Mouse (Mus musculus) stomach, postnatal 0 days (tissue): ENCODE measurements around the gene Usp30. TPM values are rescaled to one million over a fixed set of nuclear protein-coding genes. Genes with fewer than 3 reads are reported as not detected.

Experiments used
- ATAC-seq: fragments of 200-750 bp; cut with Nextera tagmentation; 2 replicates; pipeline ENCODE4 v1.8.0; 2017; ENCODE audit not compliant: low FRiP score, low TSS enrichment
- DNase-seq: peaks from one replicate; pipeline ENCODE4 v3.0.0-alpha.2; 2016; ENCODE audit warnings: low spot score
- H3K27ac ChIP-seq: fragments of 300-500 bp; sonication (generic); replicated peaks from 2 replicates; pipeline ENCODE4 v1.5.1; 2014; ENCODE audit warnings: mild to moderate bottlenecking, control low read depth
- H3K27me3 ChIP-seq: fragments of 300-500 bp; sonication (generic); 2 replicates; pipeline ENCODE4 v1.6.1; 2014; ENCODE audit warnings: low read length; ENCODE audit not compliant: control insufficient read depth, insufficient read depth
- H3K36me3 ChIP-seq: fragments of 300-500 bp; sonication (generic); 2 replicates; pipeline ENCODE4 v1.6.1; 2014; ENCODE audit warnings: low read length, mixed read lengths; ENCODE audit not compliant: control insufficient read depth, insufficient read depth
- H3K4me1 ChIP-seq: fragments of 300-500 bp; sonication (generic); replicated peaks from 2 replicates; pipeline ENCODE4 v1.6.1; 2014; ENCODE audit warnings: antibody characterized with exemption; ENCODE audit not compliant: control insufficient read depth, insufficient read depth
- H3K4me2 ChIP-seq: fragments of 300-500 bp; sonication (generic); replicated peaks from 2 replicates; pipeline ENCODE4 v1.6.1; 2014; ENCODE audit warnings: low read depth, mild to moderate bottlenecking, control low read depth, moderate library complexity
- H3K4me3 ChIP-seq: fragments of 300-500 bp; sonication (generic); 2 replicates; pipeline ENCODE4 v1.5.1; 2014; ENCODE audit warnings: low read depth, low read length, control low read depth
- H3K9ac ChIP-seq: fragments of 300-500 bp; sonication (generic); 2 replicates; pipeline ENCODE4 v1.6.1; 2014; ENCODE audit warnings: mild to moderate bottlenecking, low read length, control low read depth, mixed read lengths
- H3K9me3 ChIP-seq: fragments of 300-500 bp; sonication (generic); 2 replicates; pipeline ENCODE4 v1.6.1; 2016; ENCODE audit warnings: low read length; ENCODE audit not compliant: control insufficient read depth
- CTCF ChIP-seq: IDR thresholded peaks from 2 replicates; pipeline ENCODE4 v1.5.1; 2016; ENCODE audit warnings: antibody characterized with exemption, low read depth, mild to moderate bottlenecking, moderate library complexity
- EP300 ChIP-seq: optimal IDR thresholded peaks from 2 replicates; pipeline ENCODE3; 2016; ENCODE audit warnings: antibody characterized with exemption
- WGBS: fragments of 180-500 bp; shearing (Covaris S2); extraction: QIAGEN DNeasy Blood & Tissue Kit; methylation state at CpG from one replicate; pipeline ENCODE4 v1.1.7; 2014; 5-methylcytosine and 5-hydroxymethylcytosine counted together
- polyA plus RNA-seq: library from polyadenylated mRNA; unstranded; fragments of >200 nt; fragmentation: Nextera tagmentation; extraction: Ambion mirVana; gene quantifications from 2 replicates; pipeline ENCODE4 v1.2.1, GENCODE M21; 2015

The Usp30 gene
- 5.3 and 5.7 TPM in 2 replicates for polyA plus RNA-seq

DNA sequence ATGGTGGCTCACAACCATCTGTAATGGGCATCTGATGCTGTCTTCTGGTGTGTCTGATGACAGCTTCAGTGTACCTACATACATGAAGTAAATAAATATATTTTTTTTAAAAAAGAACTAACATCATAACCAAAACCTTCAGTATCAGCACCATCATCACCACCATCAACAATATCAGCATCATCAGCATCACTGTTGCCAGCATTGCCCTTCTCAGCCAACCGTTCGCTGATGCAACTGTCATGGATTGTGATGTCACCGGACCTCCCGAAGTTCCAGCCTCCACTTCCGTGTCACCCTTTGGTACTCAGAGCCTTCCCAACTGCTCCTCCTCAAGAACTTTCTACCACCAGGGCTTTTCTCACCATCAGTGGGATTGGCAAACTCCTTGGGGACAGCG, at the start of gene Usp30:
Gene Usp30 (plus strand): TSS at position 301 of the 400 bp plus-strand sequence.
- WGBS, result 91% methylated on average over 6 of the region's 6 CpGs
- Histone ChIP-seq H3K9ac (no peak within 1 kb of the TSS), H3K27ac (no peak within 1 kb of the TSS), H3K36me3 (no peaks in the 10 kb centered on the region), H3K9me3 (no peaks in the 10 kb centered on the region), H3K4me3 (no peak within 1 kb of the TSS), H3K4me1 (no peaks in the 10 kb centered on the region), H3K27me3 (no peaks in the 10 kb centered on the region), H3K4me2 (no peak within 1 kb of the TSS)
- TF ChIP-seq CTCF (no peak), EP300 (no peak)
- no peak for ATAC-seq
- no peak for DNase-seq

DNA sequence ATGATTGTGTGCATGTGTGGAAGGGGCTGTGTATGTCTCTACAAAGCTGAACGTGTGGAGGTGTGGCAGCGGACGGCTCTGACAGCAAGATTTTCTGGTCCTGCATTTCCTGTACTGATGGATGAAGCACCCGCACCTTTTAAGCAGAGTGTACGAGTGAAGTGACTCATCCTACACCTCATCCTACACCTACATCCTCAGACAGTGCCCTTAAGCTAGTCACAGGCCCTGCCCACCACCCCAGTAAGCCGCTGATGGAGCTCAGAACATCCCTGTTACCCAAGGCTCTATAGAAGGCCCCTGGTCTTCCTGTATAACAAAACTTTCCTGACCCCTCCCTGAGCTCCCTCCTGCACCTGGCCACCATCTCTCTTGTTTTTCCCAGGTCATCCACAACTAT, 40.9 kb upstream of the Usp30 start:
- Histone ChIP-seq H3K9ac (no peak overlapping the region), H3K27me3 (no peaks in the 10 kb centered on the region), H3K4me3 (no peak overlapping the region), H3K9me3 (no peaks in the 10 kb centered on the region), H3K36me3 (no peaks in the 10 kb centered on the region), H3K4me1 (no peaks in the 10 kb centered on the region), H3K4me2 (no peak overlapping the region), H3K27ac (no peak overlapping the region)
- ATAC-seq (no peak), DNase-seq (no peak)
- 49% methylated on average over 6 of the region's 6 CpGs for WGBS
- TF ChIP-seq EP300, result no peak
- no peak for TF ChIP-seq CTCF

DNA sequence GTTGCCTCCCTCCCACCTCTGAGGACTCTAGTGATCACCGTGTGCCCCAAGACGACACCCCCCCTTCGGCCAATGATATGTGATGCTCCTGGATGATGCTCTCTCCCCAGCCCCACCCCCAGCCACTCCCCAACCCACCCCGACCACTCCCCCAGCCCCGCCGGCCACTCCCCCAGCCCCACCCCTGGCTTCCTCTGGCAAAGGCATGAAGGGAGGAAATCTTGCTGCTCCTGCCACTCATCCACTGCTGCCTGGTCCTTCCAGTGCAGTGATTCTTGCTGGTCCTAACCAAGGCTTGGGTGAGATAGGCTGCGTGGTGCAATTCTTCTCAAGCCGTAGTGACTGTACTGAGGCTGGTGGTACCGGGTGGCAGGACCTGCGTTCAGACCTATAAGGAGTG, 40.4 kb upstream of the Usp30 start:
- TF ChIP-seq EP300 (no peak), CTCF (no peak)
- H3K4me3 ChIP-seq, result no peak overlapping the region
- no peaks in the 10 kb centered on the region for H3K9me3 ChIP-seq
- WGBS, result 10% methylated on average over 10 of the region's 10 CpGs
- no peak for ATAC-seq
- peak; percentile 42 for DNase-seq
- no peaks in the 10 kb centered on the region for H3K27me3 ChIP-seq
- H3K36me3 ChIP-seq, result no peaks in the 10 kb centered on the region
- H3K4me2 ChIP-seq, result no peak overlapping the region
- H3K9ac ChIP-seq, result no peak overlapping the region
- H3K4me1 ChIP-seq, result no peaks in the 10 kb centered on the region
- no peak overlapping the region for H3K27ac ChIP-seq

DNA sequence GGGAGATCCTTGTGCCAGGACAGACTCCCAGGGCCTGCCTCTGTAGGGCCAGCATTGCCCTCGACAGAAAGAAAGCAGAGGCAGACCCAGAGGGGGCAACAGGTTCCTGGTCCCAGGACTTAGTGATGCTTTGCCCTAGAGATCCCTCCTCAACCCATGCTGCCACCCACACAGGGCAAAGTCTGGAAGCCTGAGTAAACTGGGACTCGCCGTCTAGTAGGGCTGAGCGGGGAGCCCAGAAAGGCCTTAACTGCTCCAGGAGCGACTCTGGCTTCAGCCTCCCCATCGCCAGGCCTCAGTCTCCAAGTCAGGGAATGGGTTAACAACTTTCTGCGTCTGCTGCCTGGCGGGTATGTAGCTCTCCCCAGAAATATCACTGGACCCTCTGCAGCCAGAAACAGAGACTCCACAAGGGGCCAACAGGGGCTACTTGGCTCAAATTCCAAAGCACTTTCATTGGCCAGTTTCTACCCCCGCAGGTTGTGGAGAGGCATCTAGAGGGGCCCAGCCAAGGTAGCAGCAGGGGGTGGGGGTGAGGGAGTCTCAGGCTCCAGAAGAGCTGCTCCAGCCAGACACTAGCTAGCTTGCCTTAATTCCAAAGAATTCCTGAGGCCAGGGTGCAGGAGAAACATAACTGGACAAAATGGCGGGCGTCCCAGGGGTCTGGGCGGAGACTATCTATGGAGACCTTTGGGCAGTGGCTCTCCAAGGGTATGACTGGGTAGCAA, 37.9 kb upstream of the Usp30 start:
- WGBS, result 81% methylated on average over 12 of the region's 12 CpGs

DNA sequence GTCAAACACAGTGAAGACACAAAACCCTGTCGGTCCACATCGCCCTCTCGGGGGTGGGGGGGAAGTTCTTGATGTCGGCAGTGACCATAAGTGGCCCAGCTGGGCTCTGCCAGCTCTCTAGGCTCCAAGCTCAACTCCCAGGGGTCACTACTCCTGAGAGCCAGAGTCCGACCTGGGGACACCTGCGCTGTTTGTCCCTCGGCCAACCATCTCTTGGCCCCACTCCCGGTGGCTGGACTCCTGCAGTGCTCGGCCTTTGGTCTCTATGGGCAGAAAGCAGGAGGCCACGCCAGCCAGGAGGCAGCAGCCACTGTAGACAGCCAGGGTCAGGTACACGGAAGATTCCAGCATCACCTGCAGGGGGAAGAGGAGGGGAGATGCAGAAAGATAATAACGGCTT, 37.1 kb upstream of the Usp30 start:
- DNase-seq, result no peak
- Histone ChIP-seq H3K27ac (no peak overlapping the region), H3K9me3 (no peaks in the 10 kb centered on the region), H3K4me3 (no peak overlapping the region), H3K36me3 (no peaks in the 10 kb centered on the region), H3K9ac (no peak overlapping the region), H3K27me3 (no peaks in the 10 kb centered on the region), H3K4me2 (no peak overlapping the region), H3K4me1 (no peaks in the 10 kb centered on the region)
- TF ChIP-seq CTCF, result no peak
- TF ChIP-seq EP300, result no peak
- 83% methylated on average over 12 of the region's 12 CpGs for WGBS
- no peak for ATAC-seq

More for the DNA sequence above, 37.9 kb upstream of the Usp30 start:
- TF ChIP-seq EP300, result no peak
- no peak for TF ChIP-seq CTCF
- no peak overlapping the region for H3K4me3 ChIP-seq
- no peaks in the 10 kb centered on the region for H3K9me3 ChIP-seq
- H3K4me1 ChIP-seq, result no peaks in the 10 kb centered on the region
- no peaks in the 10 kb centered on the region for H3K36me3 ChIP-seq
- no peak overlapping the region for H3K27ac ChIP-seq
- H3K27me3 ChIP-seq, result no peaks in the 10 kb centered on the region
- H3K4me2 ChIP-seq, result no peak overlapping the region
- H3K9ac ChIP-seq, result no peak overlapping the region
- DNase-seq, result no peak
- no peak for ATAC-seq

DNA sequence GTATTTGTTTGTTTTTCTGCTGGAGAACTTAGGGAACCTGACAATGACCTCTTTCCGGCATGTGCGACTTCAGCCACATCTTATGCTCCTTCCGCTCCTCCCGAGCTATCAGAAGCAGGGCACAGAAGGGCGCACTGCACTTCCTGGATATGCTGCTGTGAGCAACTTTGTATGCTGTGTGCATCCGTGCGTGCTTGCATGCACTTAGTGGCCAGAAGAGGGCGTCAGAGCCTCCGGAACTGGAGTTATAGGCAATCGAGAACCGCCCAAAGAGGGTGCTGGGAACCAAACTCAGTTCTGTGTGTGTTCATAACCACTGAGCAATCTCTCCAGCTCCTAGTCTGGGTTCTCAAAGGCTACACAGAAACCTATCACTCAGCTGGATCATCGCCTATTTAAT, 34.6 kb upstream of the Usp30 start:
- Histone ChIP-seq H3K4me1 (no peaks in the 10 kb centered on the region), H3K27me3 (no peaks in the 10 kb centered on the region), H3K4me2 (no peak overlapping the region), H3K4me3 (no peak overlapping the region), H3K9me3 (no peaks in the 10 kb centered on the region), H3K9ac (no peak overlapping the region), H3K27ac (no peak overlapping the region), H3K36me3 (no peaks in the 10 kb centered on the region)
- DNase-seq (no peak), ATAC-seq (no peak)
- WGBS, result 86% methylated on average over 12 of the region's 12 CpGs
- TF ChIP-seq CTCF, result no peak
- TF ChIP-seq EP300, result no peak
